Mouse (Mus musculus) CH12.LX (cell line): ENCODE results near the gene Nkain1. TPM values are rescaled to one million over a fixed set of nuclear protein-coding genes. Genes with fewer than 3 reads are reported as not detected.

ENCODE experiments used
- DNase-seq: peaks from one replicate; pipeline ENCODE4 v3.0.0-alpha.2; 2013; ENCODE audit errors: extremely low read depth
- H3K27ac ChIP-seq: 2 replicates; pipeline ENCODE4 v1.5.1; 2012; ENCODE audit warnings: low read depth, mild to moderate bottlenecking, control low read depth, moderate library complexity; ENCODE audit not compliant: insufficient read depth
- H3K27me3 ChIP-seq: replicated peaks from 2 replicates; pipeline ENCODE3; 2012; ENCODE audit warnings: inconsistent platforms
- H3K36me3 ChIP-seq, 2 experiments: replicated peaks in 1 of 2; 2 replicates each; pipeline versions ENCODE3 to v1.6.1; 2012; ENCODE audit warnings: inconsistent platforms in 1 of 2, low read length in 1 of 2, mild to moderate bottlenecking in 1 of 2, mixed read lengths in 1 of 2, moderate library complexity in 1 of 2; ENCODE audit not compliant: control insufficient read depth in 1 of 2, insufficient read depth in 1 of 2
- H3K4me1 ChIP-seq, 2 experiments: 2 replicates each; pipeline ENCODE4 v1.6.1; 2012; ENCODE audit warnings: inconsistent platforms in 1 of 2, moderate library complexity in 1 of 2; ENCODE audit not compliant: insufficient read depth in 2 of 2, control insufficient read depth in 1 of 2
- H3K4me2 ChIP-seq: 2 replicates; pipeline ENCODE4 v1.6.1; 2012; ENCODE audit warnings: low read depth, mild to moderate bottlenecking, control low read depth; ENCODE audit not compliant: poor library complexity, insufficient read depth, severe bottlenecking
- H3K4me3 ChIP-seq, 3 experiments: fragments of 150-350 bp in 1 of 3; sonication (generic) in 1 of 3; replicated peaks in 1 of 3; 2 replicates each; pipeline versions ENCODE3 to v1.5.1; 2011 to 2012; ENCODE audit warnings: low read depth in 2 of 3, low read length in 2 of 3, mild to moderate bottlenecking in 2 of 3, moderate library complexity in 2 of 3, control low read depth in 1 of 3, improper control_type of control experiment in 1 of 3, inconsistent platforms in 1 of 3, mixed read lengths in 1 of 3; ENCODE audit not compliant: poor library complexity in 1 of 3
- H3K79me2 ChIP-seq: replicated peaks from 2 replicates; pipeline ENCODE4 v1.6.1; 2012; ENCODE audit warnings: mild to moderate bottlenecking, moderate library complexity; ENCODE audit not compliant: control insufficient read depth, poor library complexity, insufficient read depth, severe bottlenecking; ENCODE audit errors: extremely low read depth
- H3K9ac ChIP-seq: 2 replicates; pipeline ENCODE4 v1.6.1; 2012; ENCODE audit warnings: low read depth, mild to moderate bottlenecking, control low read depth, moderate library complexity; ENCODE audit not compliant: insufficient read depth
- H3K9me3 ChIP-seq: replicated peaks from 2 replicates; pipeline ENCODE3; 2012; ENCODE audit warnings: low read length, inconsistent platforms, mixed read lengths
- BHLHE40 ChIP-seq: IDR thresholded peaks from 2 replicates; pipeline ENCODE4 v1.6.1; 2011; ENCODE audit warnings: mild to moderate bottlenecking, low read depth, low read length, improper control_type of control experiment
- CHD1 ChIP-seq: IDR thresholded peaks from 2 replicates; pipeline ENCODE4 v1.6.1; 2012; ENCODE audit warnings: low read depth, low read length, improper control_type of control experiment, inconsistent platforms
- CTCF ChIP-seq, 2 experiments: IDR thresholded peaks in 1 of 2; conservative IDR thresholded peaks in 1 of 2; 2 replicates each; pipeline ENCODE4 v1.5.1; 2011 to 2012; ENCODE audit warnings: low read depth in 2 of 2, low read length in 2 of 2, improper control_type of control experiment in 1 of 2, inconsistent platforms in 1 of 2, mild to moderate bottlenecking in 1 of 2, moderate library complexity in 1 of 2
- E2F4 ChIP-seq: IDR thresholded peaks from 2 replicates; pipeline ENCODE4 v1.6.1; 2011; ENCODE audit warnings: low read depth, low read length, improper control_type of control experiment; ENCODE audit not compliant: insufficient replicate concordance
- ELF1 ChIP-seq: IDR thresholded peaks from 2 replicates; pipeline ENCODE4 v1.6.1; 2014; ENCODE audit warnings: low read depth, mild to moderate bottlenecking, inconsistent platforms, low read length, improper control_type of control experiment
- EP300 ChIP-seq: IDR thresholded peaks from 2 replicates; pipeline ENCODE4 v1.6.1; 2011; ENCODE audit warnings: low read length, improper control_type of control experiment
- GABPA ChIP-seq: IDR thresholded peaks from 2 replicates; pipeline ENCODE4 v1.6.1; 2012; ENCODE audit warnings: low read depth, low read length, improper control_type of control experiment, inconsistent platforms; ENCODE audit not compliant: insufficient replicate concordance
- HCFC1 ChIP-seq: IDR thresholded peaks from 2 replicates; pipeline ENCODE4 v1.6.1; 2012; ENCODE audit warnings: low read depth, mild to moderate bottlenecking, inconsistent platforms, low read length, improper control_type of control experiment
- IRF4 ChIP-seq: IDR thresholded peaks from 2 replicates; pipeline ENCODE4 v1.6.1; 2014; ENCODE audit warnings: low read depth, mild to moderate bottlenecking, inconsistent platforms, low read length, improper control_type of control experiment
- JUN ChIP-seq: IDR thresholded peaks from 2 replicates; pipeline ENCODE4 v1.6.1; 2011; ENCODE audit warnings: low read depth, mild to moderate bottlenecking, low read length, improper control_type of control experiment, moderate library complexity; ENCODE audit not compliant: insufficient read depth
- KAT2A ChIP-seq: IDR thresholded peaks from 2 replicates; pipeline ENCODE4 v1.6.1; 2012; ENCODE audit warnings: low read length, improper control_type of control experiment, inconsistent platforms; ENCODE audit not compliant: insufficient replicate concordance
- MAFK ChIP-seq: IDR thresholded peaks from 2 replicates; pipeline ENCODE4 v1.6.1; 2011; ENCODE audit warnings: low read length, improper control_type of control experiment; ENCODE audit not compliant: insufficient replicate concordance
- MAX ChIP-seq: IDR thresholded peaks from 2 replicates; pipeline ENCODE4 v1.6.1; 2011; ENCODE audit warnings: low read length, improper control_type of control experiment
- MAZ ChIP-seq: IDR thresholded peaks from 2 replicates; pipeline ENCODE4 v1.6.1; 2012; ENCODE audit warnings: low read depth, mild to moderate bottlenecking, inconsistent platforms, low read length, improper control_type of control experiment, moderate library complexity
- MXI1 ChIP-seq: IDR thresholded peaks from 2 replicates; pipeline ENCODE4 v1.6.1; 2011; ENCODE audit warnings: mild to moderate bottlenecking, low read depth, low read length, improper control_type of control experiment
- MYC ChIP-seq: IDR thresholded peaks from 2 replicates; pipeline ENCODE4 v1.6.1; 2011; ENCODE audit warnings: low read depth, mild to moderate bottlenecking, improper control_type of control experiment, low read length
- NELFE ChIP-seq: IDR thresholded peaks from 2 replicates; pipeline ENCODE4 v1.6.1; 2011; ENCODE audit warnings: low read depth, low read length, improper control_type of control experiment
- NRF1 ChIP-seq: IDR thresholded peaks from 2 replicates; pipeline ENCODE4 v1.6.1; 2014; ENCODE audit warnings: low read depth, mild to moderate bottlenecking, inconsistent platforms, low read length, improper control_type of control experiment, moderate library complexity
- PAX5 ChIP-seq: IDR thresholded peaks from 2 replicates; pipeline ENCODE4 v1.6.1; 2012; ENCODE audit warnings: low read length, inconsistent platforms, mixed read lengths
- POLR2AphosphoS2 ChIP-seq: IDR thresholded peaks from 2 replicates; pipeline ENCODE4 v1.6.1; 2011; ENCODE audit warnings: low read depth, low read length, improper control_type of control experiment
- SIN3A ChIP-seq: IDR thresholded peaks from 2 replicates; pipeline ENCODE4 v1.6.1; 2012; ENCODE audit warnings: low read length, improper control_type of control experiment, inconsistent platforms
- SMC3 ChIP-seq: IDR thresholded peaks from 2 replicates; pipeline ENCODE4 v1.6.1; 2011; ENCODE audit warnings: low read depth, low read length, improper control_type of control experiment
- TBP ChIP-seq: conservative IDR thresholded peaks from 2 replicates; pipeline ENCODE4 v1.6.1; 2011; ENCODE audit warnings: low read depth, low read length, improper control_type of control experiment
- TCF12 ChIP-seq: IDR thresholded peaks from 2 replicates; pipeline ENCODE4 v1.6.1; 2014; ENCODE audit warnings: low read depth, mild to moderate bottlenecking, inconsistent platforms, low read length, improper control_type of control experiment
- USF1 ChIP-seq: IDR thresholded peaks from 2 replicates; pipeline ENCODE4 v1.6.1; 2014; ENCODE audit warnings: low read depth, mild to moderate bottlenecking, inconsistent platforms, low read length, improper control_type of control experiment
- USF2 ChIP-seq: conservative IDR thresholded peaks from 2 replicates; pipeline ENCODE4 v1.6.1; 2011; ENCODE audit warnings: low read depth, low read length, improper control_type of control experiment
- ZC3H11A ChIP-seq: IDR thresholded peaks from 2 replicates; pipeline ENCODE4 v1.6.1; 2012; ENCODE audit warnings: low read depth, mild to moderate bottlenecking, inconsistent platforms, low read length, improper control_type of control experiment
- ZNF384 ChIP-seq: IDR thresholded peaks from 2 replicates; pipeline ENCODE4 v1.6.1; 2012; ENCODE audit warnings: low read depth, low read length, improper control_type of control experiment, inconsistent platforms
- dilution Hi-C: fragments of 300-500 bp; cut with MboI; formaldehyde crosslinking; loops from 2 replicates; pipeline ENCODE4 v1.14.3; 2020; ENCODE audit warnings: low sequenced_read_pairs; ENCODE audit not compliant: extremely low pct_unique_long_range_greater_than_20kb, extremely low pct_ligation_motif_present
- in situ Hi-C: fragments of 300-500 bp; cut with MboI; formaldehyde crosslinking; loops from 3 replicates; pipeline ENCODE4 v1.14.3; 2019; ENCODE audit warnings: low sequenced_read_pairs, low pct_ligation_motif_present, low pct_unique_long_range_greater_than_20kb, mixed read lengths
- polyA plus RNA-seq: library from polyadenylated mRNA; unstranded; fragments of >175 nt; gene quantifications from 2 replicates; pipeline ENCODE4 v1.2.1, GENCODE M21; 2012; ENCODE audit warnings: low read depth; ENCODE audit not compliant: insufficient read length
- total RNA-seq, 2 experiments: library from RNA; depleted of rRNA; stranded (reverse); fragments of 300-350 nt in 1 of 2; fragments of >200 nt in 1 of 2; gene quantifications; 2 replicates each; pipeline ENCODE4 v1.2.3; 2012 to 2014

The Nkain1 gene
- total and polyA plus RNA-seq, 3 experiments = 5.5 to 23.1 (median 19.6) TPM

- DNase-seq = no peak
- Histone ChIP-seq H3K4me1 (peaks cover 6 to 17% of the 10 kb centered on the region in 2 experiments), H3K27ac (no peak overlapping the region), H3K4me3 (no peak overlapping the region), H3K9ac (no peak overlapping the region), H3K27me3 (no peaks in the 10 kb centered on the region), H3K36me3 (peaks cover 0 to 17% of the 10 kb centered on the region in 2 experiments), H3K9me3 (no peaks in the 10 kb centered on the region), H3K4me2 (no peak overlapping the region), H3K79me2 (0 out of 2 replicates have a peak, but pooled peaks cover 2% of the 10 kb centered on the region)
- TF ChIP-seq BHLHE40 = no peak
- no peak for TF ChIP-seq POLR2AphosphoS2
- no peak for TF ChIP-seq ZNF384
- TF ChIP-seq HCFC1 = no peak
- no peak for TF ChIP-seq IRF4
- TF ChIP-seq SIN3A = no peak
- TF ChIP-seq MAX = no peak
- no peak for TF ChIP-seq SMC3
- no peak for TF ChIP-seq ELF1
- no peak for TF ChIP-seq TBP
- no peak for TF ChIP-seq KAT2A
- TF ChIP-seq JUN = no peak
- TF ChIP-seq MAFK = no peak
- TF ChIP-seq MAZ = no peak
- no peak for TF ChIP-seq NRF1
- TF ChIP-seq EP300 = no peak
- no peak for TF ChIP-seq ZC3H11A
- no peak for TF ChIP-seq USF1
- TF ChIP-seq TCF12 = no peak
- dilution Hi-C loops (no loop called here), in situ Hi-C loops (no loop called here)
Measured at GRCm38 (mm10) chr4:130556992-130557391, 17.0 kb downstream of the Nkain1 start.

- Histone ChIP-seq H3K4me2 (no peak overlapping the region), H3K36me3 (peaks cover 0 to 16% of the 10 kb centered on the region in 2 experiments), H3K27me3 (no peaks in the 10 kb centered on the region), H3K79me2 (0 out of 2 replicates have a peak, but pooled peaks cover 2% of the 10 kb centered on the region), H3K9me3 (no peaks in the 10 kb centered on the region), H3K27ac (no peak overlapping the region), H3K4me1 (peaks cover 7 to 24% of the 10 kb centered on the region in 2 experiments), H3K9ac (no peak overlapping the region), H3K4me3 (no peak overlapping the region)
- no peak for DNase-seq
- in situ Hi-C loops = no loop called here
- TF ChIP-seq E2F4 (no peak), NRF1 (no peak), POLR2AphosphoS2 (no peak), GABPA (no peak), PAX5 (no peak), MXI1 (no peak), CTCF (conservative IDR thresholded peaks at IDR 0.05 in 1 of 2, IDR thresholded peaks at IDR 0.05 in 1 of 2; ENCODE audit: low read depth in 2 of 2, low read length in 2 of 2) (no peak), MYC (no peak), TBP (no peak), MAX (no peak), USF2 (no peak), CHD1 (no peak), NELFE (no peak), SIN3A (no peak), MAZ (no peak), ZNF384 (no peak)
- dilution Hi-C loops = no loop called here
Measured at GRCm38 (mm10) chr4:130556224-130556623, 17.7 kb downstream of the Nkain1 start.
